ENCODE assay signal across 8 mouse cellular contexts in genomic region chr6:4749091-4749490, GRCm38 (mm10). TPM values are rescaled to one million over a fixed set of nuclear protein-coding genes. Genes with fewer than 3 reads are reported as not detected.
DNase-seq lines count a peak whose midpoint lies in the region; ATAC-seq lines count a peak whose summit lies in the region.

No protein-coding gene starts in this region.

- DNase-seq in ZHBTc4 (ENCODE audit: low read depth, low spot score): peak; percentile 99
- DNase-seq in frontal cortex, postnatal 36 days (ENCODE audit: low spot score in 2 of 2): peak; percentile 92
- DNase-seq in layer of hippocampus, postnatal 10 days (ENCODE audit: low spot score in 2 of 2): peak; percentile 91 to 95
- peak; percentile 98 for DNase-seq in testis, postnatal 10 days (ENCODE audit: low spot score)

- H3K27me3 ChIP-seq in hindbrain, embryonic 13.5 days: no peaks in the 10 kb centered on the region
- H3K27me3 ChIP-seq in lung, embryonic 15.5 days: no peaks in the 10 kb centered on the region

- no peak overlapping the region for H3K27ac ChIP-seq in hindbrain, embryonic 13.5 days
- no peak overlapping the region for H3K27ac ChIP-seq in lung, embryonic 15.5 days

- peak; percentile 79 for ATAC-seq in common myeloid progenitor, adult 5-6 weeks (replicated peaks; ENCODE audit: low read depth, poor library complexity, severe bottlenecking)
- ATAC-seq in hindbrain, embryonic 13.5 days (ENCODE audit: low FRiP score): peak; percentile 93
- peak; percentile 94 for ATAC-seq in lung, embryonic 15.5 days (ENCODE audit: borderline replicate concordance, extremely low read depth, low FRiP score, low TSS enrichment)
- peak; percentile 90 for ATAC-seq in neutrophil, adult 5-6 weeks (ENCODE audit: extremely low read depth, insufficient number of reproducible peaks, low FRiP score, poor library complexity, severe bottlenecking)

- WGBS in hindbrain, embryonic 13.5 days: 56% methylated on average over 22 of the region's 22 CpGs
- 50% methylated on average over 22 of the region's 22 CpGs for WGBS in lung, embryonic 15.5 days

- peak overlapping the region; percentile 63 for H3K4me2 ChIP-seq in hindbrain, embryonic 13.5 days
- H3K4me2 ChIP-seq in lung, embryonic 15.5 days: peak overlapping the region; percentile 81

- peaks cover 4% of the 10 kb centered on the region; the same call in 1 of the 2 replicates for H3K9me3 ChIP-seq in hindbrain, embryonic 13.5 days
- no peaks in the 10 kb centered on the region for H3K9me3 ChIP-seq in lung, embryonic 15.5 days

- no peak overlapping the region for H3K9ac ChIP-seq in hindbrain, embryonic 13.5 days
- no peak overlapping the region for H3K9ac ChIP-seq in lung, embryonic 15.5 days

- 0 out of 2 replicates have a peak, but pooled peaks cover under 1% of the 10 kb centered on the region for H3K4me1 ChIP-seq in hindbrain, embryonic 13.5 days (replicated peaks)
- no peaks in the 10 kb centered on the region for H3K4me1 ChIP-seq in lung, embryonic 15.5 days

- H3K36me3 ChIP-seq in hindbrain, embryonic 13.5 days: no peaks in the 10 kb centered on the region; the same call in 1 of the 2 replicates
- no peaks in the 10 kb centered on the region for H3K36me3 ChIP-seq in lung, embryonic 15.5 days

- H3K4me3 ChIP-seq in hindbrain, embryonic 13.5 days: peak overlapping the region; percentile 53
- peak overlapping the region; percentile 50 for H3K4me3 ChIP-seq in lung, embryonic 15.5 days

RNA-seq across cellular contexts. Expression of gene Peg10, which starts 2.0 kb away (rescaled TPM):
- 0.05 and 0.46 TPM in 2 replicates for total RNA-seq in common myeloid progenitor, adult 5-6 weeks (2017)
- polyA plus RNA-seq in hindbrain, embryonic 13.5 days (2015; fragmentation: Nextera tagmentation; extraction: Ambion mirVana): 7.3 and 9.0 TPM in 2 replicates
- total RNA-seq in layer of hippocampus, postnatal 10 days (2021): 1 to 10 TPM; 7.9 to 9.6 TPM
- polyA plus RNA-seq in lung, embryonic 15.5 days (2015; fragmentation: Nextera tagmentation; extraction: Ambion mirVana): 2.2 and 2.3 TPM in 2 replicates
- total RNA-seq in neutrophil, adult 5-6 weeks (2017): 0.35 and 0.61 TPM in 2 replicates

RNA-seq across cellular contexts. Expression of gene Sgce, which starts 2.1 kb away (rescaled TPM):
- total RNA-seq in common myeloid progenitor, adult 5-6 weeks (2017): 3.3 and 5.5 TPM in 2 replicates
- polyA plus RNA-seq in hindbrain, embryonic 13.5 days (2015; fragmentation: Nextera tagmentation; extraction: Ambion mirVana): 64.4 and 64.6 TPM in 2 replicates
- 10 to 100 TPM; 25.9 to 27.3 TPM for total RNA-seq in layer of hippocampus, postnatal 10 days (2021)
- 67.8 and 74.8 TPM in 2 replicates for polyA plus RNA-seq in lung, embryonic 15.5 days (2015; fragmentation: Nextera tagmentation; extraction: Ambion mirVana)
- 1.1 and 1.2 TPM in 2 replicates for total RNA-seq in neutrophil, adult 5-6 weeks (2017)
